Mouse (Mus musculus) limb, embryonic 11.5 days (tissue): ENCODE results near the gene Ptbp3. TPM values are rescaled to one million over a fixed set of nuclear protein-coding genes. Genes with fewer than 3 reads are reported as not detected.

Experiments
- ATAC-seq: fragments of 200-750 bp; cut with Nextera tagmentation; 2 replicates; pipeline ENCODE4 v1.8.0; 2017; ENCODE audit warnings: low read depth; ENCODE audit not compliant: insufficient number of reproducible peaks, low FRiP score, low TSS enrichment
- DNase-seq: peaks from one replicate; pipeline ENCODE4 v3.0.0-alpha.2; 2015; ENCODE audit warnings: low spot score
- H3K27ac ChIP-seq: fragments of 300-500 bp; sonication (generic); replicated peaks from 2 replicates; pipeline ENCODE4 v1.5.1; 2014; ENCODE audit warnings: low read depth, mild to moderate bottlenecking, low read length
- H3K27me3 ChIP-seq: fragments of 300-500 bp; sonication (generic); 2 replicates; pipeline ENCODE4 v1.6.1; 2014; ENCODE audit warnings: mild to moderate bottlenecking, low read length, mixed read lengths; ENCODE audit not compliant: control insufficient read depth, insufficient read depth
- H3K36me3 ChIP-seq: fragments of 300-500 bp; sonication (generic); 2 replicates; pipeline ENCODE4 v1.6.1; 2014; ENCODE audit warnings: mild to moderate bottlenecking, low read length, moderate library complexity, mixed read lengths; ENCODE audit not compliant: control insufficient read depth, insufficient read depth
- H3K4me1 ChIP-seq: fragments of 300-500 bp; sonication (generic); 2 replicates; pipeline ENCODE4 v1.6.1; 2014; ENCODE audit warnings: low read length, mixed read lengths; ENCODE audit not compliant: control insufficient read depth, insufficient read depth
- H3K4me2 ChIP-seq: fragments of 300-500 bp; sonication (generic); 2 replicates; pipeline ENCODE4 v1.6.1; 2014; ENCODE audit warnings: low read depth, mild to moderate bottlenecking, moderate library complexity; ENCODE audit not compliant: severe bottlenecking
- H3K4me3 ChIP-seq: fragments of 300-500 bp; sonication (generic); 2 replicates; pipeline ENCODE4 v1.5.1; 2014; ENCODE audit warnings: low read depth, low read length
- H3K9ac ChIP-seq: fragments of 300-500 bp; sonication (generic); 2 replicates; pipeline ENCODE4 v1.6.1; 2014; ENCODE audit warnings: mild to moderate bottlenecking, low read length
- H3K9me3 ChIP-seq: fragments of 300-500 bp; sonication (generic); 2 replicates; pipeline ENCODE4 v1.6.1; 2016; ENCODE audit warnings: low read length; ENCODE audit not compliant: control insufficient read depth
- WGBS: fragments of 180-500 bp; shearing (Covaris S2); extraction: QIAGEN DNeasy Blood & Tissue Kit; methylation state at CpG from one replicate; pipeline ENCODE4 v1.1.7; 2014; 5-methylcytosine and 5-hydroxymethylcytosine counted together
- polyA plus RNA-seq: library from polyadenylated mRNA; unstranded; fragments of >200 nt; fragmentation: Nextera tagmentation; extraction: Ambion mirVana; gene quantifications from 2 replicates; pipeline ENCODE4 v1.2.1, GENCODE M21; 2014

Ptbp3 gene
- polyA plus RNA-seq, 1 experiment from 2014 or later: 47.7 TPM

DNA sequence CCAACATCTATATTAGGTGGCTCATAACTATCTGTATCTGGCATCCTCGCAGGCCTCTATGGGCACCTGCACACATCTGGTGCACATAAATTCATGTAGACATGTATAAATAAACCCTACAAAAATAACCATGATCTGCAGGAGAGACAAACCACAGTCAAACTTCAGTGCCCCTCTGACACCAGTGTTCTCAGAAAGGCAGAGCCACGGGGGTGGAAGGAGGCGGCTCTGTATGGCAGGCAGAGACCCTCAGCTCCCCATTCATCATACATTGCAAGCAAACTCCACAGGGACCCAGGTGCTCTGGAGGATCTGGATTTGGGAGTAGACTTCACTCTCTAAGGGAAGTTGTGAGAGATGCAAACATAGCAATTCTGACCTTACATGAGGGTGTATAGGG is 104.2 kb downstream of the Ptbp3 start:
- H3K27ac ChIP-seq: no peak overlapping the region
- H3K9me3 ChIP-seq: no peaks in the 10 kb centered on the region; the same call in 1 of the 2 replicates
- no peak overlapping the region for H3K9ac ChIP-seq
- H3K4me1 ChIP-seq: 0 out of 2 replicates have a peak, but pooled peaks cover 3% of the 10 kb centered on the region
- no peak overlapping the region for H3K4me3 ChIP-seq
- ATAC-seq: no peak
- 73% methylated on average over 3 of the region's 3 CpGs for WGBS
- H3K36me3 ChIP-seq: no peaks in the 10 kb centered on the region
- no peaks in the 10 kb centered on the region for H3K27me3 ChIP-seq
- no peak overlapping the region for H3K4me2 ChIP-seq
- no peak for DNase-seq

DNA sequence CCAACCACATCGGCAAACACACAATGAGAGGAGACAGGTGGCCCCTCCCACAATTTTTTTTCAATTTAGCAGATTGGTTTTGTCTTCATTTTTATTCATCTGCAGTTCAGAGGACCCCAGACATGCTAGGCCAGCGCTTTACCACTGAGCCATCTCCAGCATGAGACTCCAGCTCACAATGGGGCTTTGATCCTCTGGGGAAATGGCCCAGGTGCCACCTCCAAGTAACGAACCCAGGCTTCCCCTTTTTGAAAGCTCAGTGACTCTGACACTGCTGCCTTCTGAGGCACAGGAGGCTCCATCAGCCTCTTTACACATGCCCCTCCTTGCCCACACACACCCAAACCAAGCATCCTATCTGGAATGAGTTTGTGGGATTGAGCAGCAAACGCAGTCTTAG is 105.1 kb downstream of the Ptbp3 start:
- ATAC-seq (no peak), DNase-seq (no peak)
- Histone ChIP-seq H3K4me1 (0 out of 2 replicates have a peak, but pooled peaks cover 3% of the 10 kb centered on the region), H3K36me3 (no peaks in the 10 kb centered on the region), H3K27ac (no peak overlapping the region), H3K9me3 (no peaks in the 10 kb centered on the region; the same call in 1 of the 2 replicates), H3K9ac (no peak overlapping the region), H3K4me2 (no peak overlapping the region), H3K27me3 (peaks cover under 1% of the 10 kb centered on the region; the same call in 1 of the 2 replicates), H3K4me3 (no peak overlapping the region)
- WGBS: 77% methylated on average over 4 of the region's 4 CpGs

DNA sequence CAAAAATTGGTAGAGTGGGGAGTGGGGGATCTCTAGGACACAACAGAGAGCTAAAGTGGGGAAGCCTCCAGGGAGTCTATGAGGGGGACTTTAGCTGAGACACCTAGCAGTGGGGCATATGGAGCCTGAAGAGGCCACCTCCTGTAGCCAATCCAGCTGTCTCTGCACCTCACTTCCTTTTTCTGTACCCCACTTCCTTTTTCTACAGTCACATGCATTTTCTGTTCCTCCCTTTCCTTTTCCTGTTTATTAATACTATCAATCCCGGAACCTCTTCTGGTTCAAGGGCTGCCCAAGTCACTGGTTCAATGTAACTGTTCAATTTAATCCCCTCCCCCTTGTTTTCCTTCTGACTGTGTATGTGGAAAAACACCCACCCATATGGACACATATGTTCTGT is 107.9 kb downstream of the Ptbp3 start:
- WGBS: 80% methylated on average over 1 of the region's 1 CpGs

DNA sequence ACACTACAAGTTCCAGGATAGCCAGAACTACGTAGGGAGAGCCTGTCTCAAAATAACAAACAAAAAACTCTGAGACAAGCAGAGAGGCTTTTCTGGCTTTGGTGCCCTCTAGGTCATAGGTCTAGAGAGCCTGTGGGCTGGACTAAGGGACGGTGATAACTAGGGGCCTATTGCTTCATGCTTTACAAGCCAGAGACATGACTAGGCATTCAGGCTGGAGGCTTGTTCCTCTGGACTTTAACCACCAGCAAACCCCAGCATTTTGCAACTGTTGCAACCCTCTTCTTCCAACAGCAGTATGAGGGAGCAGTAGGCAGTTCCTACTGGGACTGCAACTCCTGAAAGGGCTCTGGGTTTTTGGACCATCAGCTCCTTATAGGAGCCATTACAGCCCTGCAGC is 109.2 kb downstream of the Ptbp3 start:
- H3K27ac ChIP-seq: no peak overlapping the region
- DNase-seq: no peak
- H3K36me3 ChIP-seq: no peaks in the 10 kb centered on the region
- H3K4me2 ChIP-seq: no peak overlapping the region
- no peak overlapping the region for H3K9ac ChIP-seq
- WGBS: 47% methylated on average over 2 of the region's 2 CpGs
- H3K27me3 ChIP-seq: peaks cover 7% of the 10 kb centered on the region; the same call in 1 of the 2 replicates
- H3K4me3 ChIP-seq: no peak overlapping the region
- no peak for ATAC-seq
- H3K9me3 ChIP-seq: no peaks in the 10 kb centered on the region
- H3K4me1 ChIP-seq: no peaks in the 10 kb centered on the region

More for the DNA sequence above, 107.9 kb downstream of the Ptbp3 start:
- 0 out of 2 replicates have a peak, but pooled peaks cover 3% of the 10 kb centered on the region for H3K4me1 ChIP-seq
- H3K9me3 ChIP-seq: no peaks in the 10 kb centered on the region
- no peak for DNase-seq
- no peak overlapping the region for H3K27ac ChIP-seq
- H3K9ac ChIP-seq: no peak overlapping the region
- H3K36me3 ChIP-seq: no peaks in the 10 kb centered on the region
- ATAC-seq: no peak
- H3K4me2 ChIP-seq: no peak overlapping the region
- H3K4me3 ChIP-seq: no peak overlapping the region
- peaks cover 7% of the 10 kb centered on the region; the same call in 1 of the 2 replicates for H3K27me3 ChIP-seq

DNA sequence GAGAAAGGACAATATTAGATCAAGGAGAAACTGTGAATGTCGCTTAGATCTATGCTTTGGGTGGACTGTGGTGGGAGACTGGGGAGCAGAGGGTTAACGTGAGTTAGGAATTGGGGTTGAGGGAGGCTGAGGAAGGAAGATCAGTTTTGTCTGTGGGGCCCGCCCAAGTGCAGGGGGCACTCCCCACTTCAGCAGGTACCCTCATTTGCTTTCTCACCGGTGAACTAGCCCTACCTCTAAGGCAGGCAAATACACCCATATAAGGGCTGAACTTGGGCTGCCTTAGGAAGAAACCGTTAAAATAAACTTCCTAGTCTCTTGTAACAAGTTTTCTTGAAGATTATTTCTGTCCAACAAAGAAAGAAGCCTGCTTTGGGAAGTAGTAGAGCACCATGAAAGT is 110.1 kb downstream of the Ptbp3 start:
- Histone ChIP-seq H3K4me3 (no peak overlapping the region), H3K27ac (no peak overlapping the region), H3K36me3 (no peaks in the 10 kb centered on the region), H3K4me1 (no peaks in the 10 kb centered on the region), H3K9ac (no peak overlapping the region), H3K9me3 (no peaks in the 10 kb centered on the region), H3K27me3 (peaks cover 7% of the 10 kb centered on the region; the same call in 1 of the 2 replicates), H3K4me2 (no peak overlapping the region)
- ATAC-seq (no peak), DNase-seq (no peak)
- 22% methylated on average over 5 of the region's 5 CpGs for WGBS

DNA sequence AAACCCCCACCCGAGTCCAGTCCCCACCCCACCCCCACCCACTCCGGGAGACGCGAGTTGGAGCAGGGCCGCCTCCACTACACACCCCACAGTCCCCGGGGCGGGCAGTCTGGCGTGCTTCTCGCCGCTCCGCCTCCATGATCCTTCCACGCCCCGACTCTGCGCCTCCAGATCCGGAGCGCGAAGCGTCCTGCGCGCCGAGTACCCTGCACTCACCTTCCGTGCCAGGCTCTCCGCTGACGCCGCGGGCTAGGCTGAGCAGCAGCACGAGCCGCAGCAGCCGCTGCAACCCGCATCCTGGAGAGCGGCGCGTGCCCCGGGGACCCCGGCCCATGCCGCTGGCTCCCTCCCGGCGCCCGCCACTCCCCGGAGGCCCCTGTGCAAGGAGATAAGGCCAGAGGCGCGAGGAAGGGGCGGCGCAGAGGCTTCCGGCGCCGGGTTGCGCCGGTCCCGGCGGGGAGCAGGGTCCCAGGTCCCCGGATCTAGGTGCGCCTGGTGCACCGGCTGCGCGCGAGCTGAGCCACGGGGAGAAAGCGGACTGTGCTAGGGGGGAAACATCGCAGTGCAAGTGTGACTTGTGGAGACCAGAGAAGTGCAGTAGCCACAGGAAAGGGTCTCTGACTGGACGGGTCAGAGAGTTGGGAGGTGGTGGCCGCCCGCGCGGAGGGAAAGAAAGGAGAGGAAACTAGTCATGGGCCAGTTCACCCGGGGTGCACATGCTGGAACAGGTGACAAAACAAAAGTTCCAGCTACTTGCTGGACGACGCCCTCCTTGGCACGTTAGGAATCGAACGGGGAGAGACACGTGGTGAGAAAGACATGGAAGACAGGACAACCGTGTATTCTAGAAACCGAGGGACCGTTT is 110.9 kb downstream of the Ptbp3 start, which contains the start of gene Susd1:
Susd1 (minus strand) TSS at position 644 of the 865 bp plus-strand sequence.
- WGBS: under 1% methylated on average over 71 of the region's 75 CpGs
- no peaks in the 10 kb centered on the region for H3K9me3 ChIP-seq
- no peaks in the 10 kb centered on the region for H3K4me1 ChIP-seq
- ATAC-seq: peak; percentile 76
- peak within 1 kb of the TSS; percentile 62 for H3K4me3 ChIP-seq
- H3K9ac ChIP-seq: peak within 1 kb of the TSS; percentile 73
- no peak within 1 kb of the TSS for H3K27ac ChIP-seq
- H3K36me3 ChIP-seq: no peaks in the 10 kb centered on the region
- H3K27me3 ChIP-seq: peaks cover 7% of the 10 kb centered on the region; the same call in 1 of the 2 replicates
- H3K4me2 ChIP-seq: peak within 1 kb of the TSS; percentile 99
- DNase-seq: peak; percentile 74

DNA sequence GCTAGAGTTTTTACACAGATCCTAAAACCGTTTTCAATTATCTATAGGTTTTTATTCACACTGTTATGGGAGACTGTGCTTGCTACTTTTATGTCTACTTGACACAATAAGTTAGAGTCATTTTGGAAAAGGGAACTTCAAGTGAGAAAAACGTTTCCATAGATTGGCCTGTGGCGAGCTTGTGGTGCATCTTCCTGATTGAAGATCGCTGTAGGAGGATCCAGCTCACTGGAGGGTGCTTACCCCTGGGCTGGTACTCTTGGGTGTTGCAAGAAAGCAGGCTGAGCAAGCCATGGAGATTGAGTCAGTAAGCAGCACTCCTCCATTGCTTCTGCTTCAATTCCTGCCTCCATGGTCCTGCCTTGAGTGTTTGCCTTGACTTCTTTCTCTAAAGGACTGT is 113.2 kb downstream of the Ptbp3 start:
- no peak overlapping the region for H3K4me2 ChIP-seq
- H3K9ac ChIP-seq: no peak overlapping the region
- ATAC-seq (no peak), DNase-seq (no peak)
- H3K9me3 ChIP-seq: no peaks in the 10 kb centered on the region
- H3K4me3 ChIP-seq: no peak overlapping the region
- H3K36me3 ChIP-seq: no peaks in the 10 kb centered on the region
- peaks cover 7% of the 10 kb centered on the region; the same call in 1 of the 2 replicates for H3K27me3 ChIP-seq
- H3K4me1 ChIP-seq: no peaks in the 10 kb centered on the region
- WGBS: 87% methylated on average over 4 of the region's 4 CpGs
- H3K27ac ChIP-seq: no peak overlapping the region

DNA sequence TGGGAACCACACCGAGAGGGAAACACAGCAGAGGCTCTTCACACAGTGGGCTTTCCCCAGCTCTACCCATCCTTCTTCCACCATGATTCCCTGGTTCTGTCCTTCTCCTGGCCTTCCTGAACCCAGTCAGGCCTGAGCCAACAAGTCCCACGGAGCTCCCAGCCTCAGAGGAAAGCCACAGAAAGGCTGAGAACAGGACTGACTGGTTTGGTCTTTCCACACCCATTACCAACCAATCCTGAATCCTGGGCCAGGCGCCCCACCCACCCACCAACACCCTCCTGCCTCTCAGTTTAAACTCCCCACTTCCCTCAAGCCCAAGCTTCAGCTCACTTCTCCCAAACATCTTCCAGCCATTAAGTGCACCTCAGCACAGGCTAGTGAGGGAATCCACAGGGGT is 115.1 kb downstream of the Ptbp3 start:
- no peaks in the 10 kb centered on the region for H3K9me3 ChIP-seq
- H3K9ac ChIP-seq: no peak overlapping the region
- no peak overlapping the region for H3K27ac ChIP-seq
- WGBS: 69% methylated on average over 3 of the region's 3 CpGs
- H3K4me2 ChIP-seq: no peak overlapping the region
- DNase-seq: no peak
- ATAC-seq: no peak
- H3K27me3 ChIP-seq: peaks cover 6% of the 10 kb centered on the region; the same call in 1 of the 2 replicates
- H3K4me1 ChIP-seq: no peaks in the 10 kb centered on the region
- H3K4me3 ChIP-seq: no peak overlapping the region
- H3K36me3 ChIP-seq: no peaks in the 10 kb centered on the region
